Mouse (Mus musculus) adrenal gland, adult 10 weeks (tissue): Measurements from ENCODE around the gene 4930503B20Rik. TPM values are rescaled to one million over a fixed set of nuclear protein-coding genes. Genes with fewer than 3 reads are reported as not detected.

Experiments
- polyA plus RNA-seq: library from polyadenylated mRNA; stranded (reverse); fragments of 350-450 nt; fragmentation: Illumina TruSeq; extraction: RNeasy Lipid Tissue Mini Kit (QIAGEN cat#74804); gene quantifications from one replicate; pipeline ENCODE4 v1.2.3, GENCODE M21; 2014; ENCODE audit warnings: low read depth, low replicate concordance

Gene 4930503B20Rik
- polyA plus RNA-seq, result not detected

DNA sequence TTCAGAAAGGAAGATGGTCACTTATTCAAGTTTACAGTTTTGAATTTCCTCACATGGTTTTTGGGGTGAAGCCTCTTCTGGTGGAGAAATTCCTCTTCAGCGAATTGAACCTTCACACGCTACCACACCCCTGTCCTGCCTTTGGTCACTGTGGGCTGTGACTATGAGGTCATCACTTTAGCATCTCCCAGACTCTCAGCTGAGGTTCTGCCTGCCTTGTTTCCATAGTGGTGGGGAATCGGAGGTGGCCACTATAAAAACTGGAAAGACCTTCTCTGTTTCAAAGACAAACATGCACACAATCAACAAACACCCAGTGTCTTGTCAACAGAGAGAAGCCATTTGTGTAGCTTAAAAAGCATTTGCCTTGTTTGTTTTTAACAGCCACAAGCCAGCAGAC lies at the start of gene 4930503B20Rik:
Gene 4930503B20Rik, minus strand, starts transcription at position 101 of the 400 bp plus-strand sequence.

DNA sequence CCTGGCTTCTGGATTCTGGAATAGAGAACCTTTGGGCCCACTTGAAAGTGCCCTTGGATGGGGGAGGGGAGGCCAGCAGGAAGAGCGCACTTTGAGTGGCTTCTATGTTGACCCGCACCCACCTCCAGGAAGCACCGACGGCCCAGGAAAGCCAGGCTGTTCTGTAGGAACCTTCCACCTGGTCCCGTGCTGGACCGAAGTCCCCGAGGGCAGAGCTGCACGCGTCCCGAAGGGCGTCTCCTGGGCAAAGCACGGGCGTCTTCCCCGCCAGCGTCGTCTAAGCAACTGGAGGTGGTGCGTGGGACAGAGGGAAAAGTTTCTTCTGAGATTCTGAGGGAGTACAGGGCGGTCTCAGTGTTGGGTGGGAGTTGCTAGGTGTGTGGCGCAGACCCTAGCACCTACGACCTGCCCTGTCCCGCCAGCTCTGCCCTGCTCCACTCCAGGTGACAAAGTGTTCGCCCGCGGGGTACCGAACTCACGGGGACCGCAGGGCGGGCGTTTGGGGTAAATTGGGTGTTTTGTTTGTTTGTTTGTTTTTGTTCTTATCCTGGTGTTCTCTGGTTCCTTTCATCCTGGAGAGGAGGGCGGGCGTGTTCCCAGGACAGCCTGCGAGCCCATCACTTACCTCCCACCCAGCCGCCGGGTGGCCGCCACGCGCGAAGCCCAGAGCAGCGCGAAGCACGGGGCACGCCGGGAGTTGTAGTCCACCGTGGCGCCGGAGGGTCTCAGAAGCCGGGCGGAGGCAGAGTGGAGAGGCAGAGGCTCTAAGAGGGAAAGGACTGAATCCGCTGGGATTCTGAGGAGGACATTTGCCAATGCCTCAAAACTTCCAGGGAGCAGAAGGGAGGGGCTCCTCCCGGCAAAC lies 33.9 kb upstream of the 4930503B20Rik start, which contains the start of gene Samd13:
Gene Samd13, minus strand, starts transcription at position 782 of the 865 bp plus-strand sequence.

DNA sequence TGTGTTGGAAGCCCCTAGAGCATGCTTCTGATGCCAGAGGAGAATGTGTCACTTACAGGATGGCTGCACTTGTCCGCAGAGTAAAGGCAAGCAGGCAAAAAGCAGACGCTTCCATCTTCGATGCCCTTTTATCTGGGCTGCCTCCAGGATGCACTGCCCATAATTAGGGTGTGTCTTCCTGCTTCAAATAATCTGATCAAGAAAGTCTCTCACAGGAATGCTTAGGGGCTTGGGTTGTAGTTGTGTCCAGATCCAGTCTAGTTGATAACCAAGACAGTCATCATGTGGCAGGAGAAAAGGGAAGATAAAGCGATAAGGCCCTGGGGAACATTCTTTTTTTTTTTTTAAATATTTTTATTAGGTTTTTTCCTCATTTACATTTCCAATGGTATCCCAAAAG lies 35.6 kb downstream of the 4930503B20Rik start, which contains the start of gene Dnase2b:
Gene Dnase2b, minus strand, starts transcription at position 101 of the 400 bp plus-strand sequence.

Other genes with a start within 250 kb of the 4930503B20Rik start
- 15.9 TPM for gene Ssx2ip, start 246.7 kb downstream of the 4930503B20Rik start, polyA plus RNA-seq
- 35.3 TPM for gene Ctbs, start 201.5 kb downstream of the 4930503B20Rik start, polyA plus RNA-seq
- gene Spata1, start 151.6 kb downstream of the 4930503B20Rik start, polyA plus RNA-seq, result 8.5 TPM
- gene Gng5, start 151.5 kb downstream of the 4930503B20Rik start, polyA plus RNA-seq, result 985 TPM
- gene Rpf1, start 129.9 kb downstream of the 4930503B20Rik start, polyA plus RNA-seq, result 116 TPM
- not detected for gene Uox, start 80.9 kb downstream of the 4930503B20Rik start, polyA plus RNA-seq
- gene Dnase2b, start 35.7 kb downstream of the 4930503B20Rik start, polyA plus RNA-seq, result not detected
- gene Samd13, start 34.3 kb upstream of the 4930503B20Rik start, polyA plus RNA-seq, result 1.1 TPM
- 197 TPM for gene Prkacb, start 161.7 kb upstream of the 4930503B20Rik start, polyA plus RNA-seq
- gene Ttll7, start 201.1 kb upstream of the 4930503B20Rik start, polyA plus RNA-seq, result 28.4 TPM